Mouse (Mus musculus) left cerebral cortex, adult 8-10 months (tissue): ENCODE measurements around the gene Synj2bp. TPM values are rescaled to one million over a fixed set of nuclear protein-coding genes. Genes with fewer than 3 reads are reported as not detected.
A peak's percentile ranks its signal among the peaks of the same experiment; 100 is the strongest.
"Not testable (repeated sequence)": the region's sequence is repeated elsewhere in the genome, so short reads cannot be mapped to it uniquely, and the experiment has no call there.

Experiments
- DNase-seq, 2 experiments: peaks; one replicate each; pipeline ENCODE4 v3.0.0; 2022; ENCODE audit warnings: low spot score in 2 of 2
- total RNA-seq, 4 experiments: library from RNA; stranded (reverse); gene quantifications; 2 replicates each; pipeline ENCODE4 v1.2.4; 2022

Synj2bp gene
- 10 to 100 TPM; 25.9 to 34.2 (median 32.6) TPM for total RNA-seq

DNA sequence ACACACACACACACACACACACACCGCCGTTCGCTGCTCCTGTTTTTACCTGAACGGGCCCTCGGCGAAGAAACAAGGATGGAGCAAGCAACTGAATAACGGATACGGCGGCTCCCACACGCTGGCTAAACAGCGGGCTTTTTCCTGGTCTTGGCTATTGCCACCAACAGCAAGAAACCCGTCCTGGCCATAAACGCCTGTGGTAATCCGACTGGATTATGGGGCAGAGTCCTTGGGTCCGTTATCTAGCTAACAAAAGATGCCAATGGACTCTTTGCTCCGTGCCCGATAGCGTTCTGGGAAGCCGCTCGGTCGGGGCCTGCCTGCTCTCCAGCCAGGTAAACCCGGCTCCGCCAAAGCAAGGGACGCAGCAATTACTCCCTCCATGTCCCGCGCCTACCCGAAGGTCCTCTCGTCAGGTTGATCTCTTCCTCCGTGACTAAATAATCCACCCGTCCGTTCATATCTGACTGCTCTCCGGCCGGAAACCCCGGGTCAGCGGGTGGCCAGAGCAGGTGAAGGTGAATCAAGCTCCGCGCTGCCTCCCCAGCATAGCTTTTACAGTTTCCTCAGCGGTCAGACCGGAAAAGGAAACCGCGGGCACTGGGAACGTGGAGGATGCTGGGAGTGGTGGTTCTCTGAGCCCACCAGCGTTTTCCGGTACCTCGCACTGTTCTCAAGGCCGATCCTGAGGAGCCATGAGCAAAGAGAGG lies at the start of gene Synj2bp, which contains the start of gene Gm20498:
Synj2bp (minus strand) TSS at position 596 of the 713 bp plus-strand sequence.
Gm20498 (minus strand) TSS at position 590 of the 713 bp plus-strand sequence.
- peak; percentile 79 to 81 for DNase-seq

DNA sequence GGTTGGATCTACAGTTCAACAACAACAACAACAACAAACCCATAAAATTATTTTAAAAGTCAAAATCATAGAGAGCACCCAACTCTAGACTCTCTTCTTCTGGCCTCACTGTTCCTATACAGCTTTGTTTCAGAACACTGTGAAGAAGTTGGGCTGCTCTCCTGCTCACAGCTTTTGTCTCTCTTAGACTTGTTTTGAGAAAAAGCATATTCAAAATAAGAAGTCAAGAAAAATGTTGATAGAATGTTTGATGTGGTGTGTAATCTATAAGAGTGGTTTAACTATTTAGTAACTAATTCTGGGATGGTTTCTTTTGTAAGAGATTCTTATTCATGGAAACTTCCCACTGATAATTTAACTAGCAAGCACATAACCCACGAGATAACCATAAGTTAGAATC lies 35.7 kb upstream of the Synj2bp start, which contains the start of gene Adam21:
Adam21 (minus strand) TSS at position 101 of the 400 bp plus-strand sequence.
- no peak for DNase-seq

DNA sequence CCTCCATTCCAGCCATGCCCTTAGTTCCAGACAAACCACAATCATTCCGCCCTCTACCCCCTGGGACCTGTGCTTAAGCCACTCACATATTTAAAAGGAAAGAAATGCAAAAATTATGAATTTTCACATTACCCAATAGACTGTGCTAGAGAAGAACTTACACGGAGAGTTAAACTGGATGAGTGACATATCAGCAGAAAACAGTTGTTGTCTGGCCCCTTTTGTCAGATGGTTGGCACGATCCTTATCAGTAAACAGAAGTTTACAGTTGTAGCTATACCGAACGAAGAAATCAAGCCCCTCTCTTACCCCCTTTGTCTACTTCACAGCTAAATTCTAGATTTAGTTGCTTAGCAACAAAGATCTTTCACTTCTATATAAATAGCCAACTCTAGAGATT lies 35.2 kb upstream of the Synj2bp start:
- DNase-seq = no peak

DNA sequence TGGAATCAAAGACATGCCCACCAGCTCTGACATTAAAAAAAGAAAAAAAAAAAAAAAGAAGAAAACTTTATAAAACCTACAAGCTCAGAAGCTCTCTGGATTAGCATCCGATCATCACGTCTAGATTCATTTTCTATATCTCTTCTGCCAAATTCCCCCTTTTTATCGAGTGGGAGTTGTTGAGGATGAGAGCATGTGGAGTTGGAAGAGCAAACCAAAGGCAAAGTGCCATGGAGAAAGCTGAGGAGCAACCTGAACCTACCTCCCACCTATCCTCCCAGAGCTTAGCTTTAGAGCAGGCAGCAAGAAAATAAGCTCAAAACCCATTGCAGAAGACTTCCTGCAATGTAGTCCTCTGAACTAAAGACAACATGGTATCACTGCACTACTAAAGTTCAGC lies 31.5 kb upstream of the Synj2bp start:
- no peak for DNase-seq

DNA sequence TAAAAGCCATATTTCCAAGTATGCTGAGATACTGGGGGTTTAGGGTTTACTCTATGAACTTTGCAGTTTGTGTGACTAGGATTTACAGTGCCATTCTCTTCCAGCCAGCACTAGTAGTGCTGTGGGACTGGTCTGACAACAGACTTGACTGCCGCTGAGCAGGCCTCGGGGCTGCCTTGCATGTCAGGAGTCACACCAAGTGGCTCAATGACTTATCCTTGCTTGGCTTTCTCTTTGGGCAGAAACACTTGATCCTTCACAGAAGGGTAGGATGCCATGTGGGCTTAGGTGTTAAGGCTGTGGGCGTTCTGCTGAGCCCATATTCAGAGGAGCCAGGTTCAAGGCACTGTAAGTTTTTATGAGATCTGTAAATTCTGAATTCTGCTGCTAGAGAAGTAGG lies 16.6 kb upstream of the Synj2bp start:
- DNase-seq = no peak

DNA sequence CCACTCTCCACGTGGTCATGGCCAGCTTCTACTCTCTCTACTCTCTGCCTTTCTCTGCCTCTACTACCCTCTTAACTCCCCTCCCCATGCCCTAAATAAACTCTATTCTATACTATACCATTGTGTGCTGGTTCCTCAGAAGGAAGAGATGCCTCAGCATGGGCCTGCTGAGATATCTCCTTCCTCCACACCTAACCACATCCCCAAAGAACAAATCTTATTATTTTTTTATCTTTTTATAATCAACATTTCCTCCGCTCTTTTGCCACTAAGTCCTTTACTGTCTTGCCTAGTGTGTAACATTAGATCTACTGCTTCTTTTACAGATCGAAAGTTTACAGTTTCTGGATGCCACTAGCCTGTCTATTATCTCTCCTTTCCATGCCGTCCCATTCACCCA lies 14.5 kb upstream of the Synj2bp start:
- DNase-seq = no peak

DNA sequence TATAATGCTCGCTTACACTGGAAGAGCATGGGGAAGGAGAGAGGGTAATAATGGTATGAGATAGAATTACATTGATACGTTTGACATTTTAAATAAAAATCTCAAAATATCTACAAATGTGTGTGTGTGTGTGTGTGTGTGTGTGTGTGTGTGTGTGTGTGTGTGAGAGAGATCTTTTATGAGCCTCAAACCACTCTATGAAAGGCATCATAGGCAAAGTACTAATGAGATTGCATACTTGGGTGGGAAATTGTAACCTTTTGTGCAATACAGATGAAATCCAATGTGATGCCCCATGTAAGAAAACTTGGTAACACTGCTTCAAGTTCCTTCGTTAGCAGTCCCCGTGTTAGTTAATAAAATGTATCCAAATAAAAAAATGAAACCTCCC lies 313 bp upstream of the Synj2bp start:
- no peak for DNase-seq

DNA sequence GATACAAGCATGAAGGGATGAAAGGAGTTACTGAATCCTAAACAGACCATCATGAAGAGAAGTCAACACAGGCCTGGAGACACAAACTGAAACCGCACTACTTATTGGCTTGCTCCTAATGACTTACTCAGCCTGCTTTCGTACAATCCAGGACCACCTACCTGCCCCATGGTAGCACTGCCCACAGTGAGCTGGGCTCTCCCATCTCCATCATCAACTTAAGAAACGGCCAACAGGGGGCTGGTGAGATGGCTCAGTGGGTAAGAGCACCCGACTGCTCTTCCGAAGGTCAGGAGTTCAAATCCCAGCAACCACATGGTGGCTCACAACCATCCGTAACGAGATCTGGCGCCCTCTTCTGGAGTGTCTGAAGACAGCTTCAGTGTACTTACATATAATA lies 2.1 kb downstream of the Synj2bp start:
- DNase-seq = not testable (repeated sequence)

DNA sequence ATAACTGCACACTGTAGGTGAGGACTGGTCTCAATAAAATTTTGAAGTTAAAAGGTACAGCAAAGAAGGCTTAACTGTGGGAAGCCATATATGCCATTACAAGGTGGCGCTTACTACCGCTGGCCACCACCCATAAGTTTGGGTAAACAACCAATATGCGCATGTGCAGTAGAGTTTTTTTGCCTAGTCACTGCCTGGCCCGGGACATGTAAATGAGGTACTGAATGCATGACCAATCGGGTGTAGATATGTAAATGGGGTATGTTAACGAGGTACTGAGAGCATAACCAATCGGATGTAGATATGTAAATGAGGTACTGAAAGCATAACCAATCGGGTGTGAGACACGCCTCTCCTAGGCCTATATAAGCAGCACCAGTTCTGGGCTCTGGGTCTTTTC lies 35.8 kb downstream of the Synj2bp start:
- not testable (repeated sequence) for DNase-seq

DNA sequence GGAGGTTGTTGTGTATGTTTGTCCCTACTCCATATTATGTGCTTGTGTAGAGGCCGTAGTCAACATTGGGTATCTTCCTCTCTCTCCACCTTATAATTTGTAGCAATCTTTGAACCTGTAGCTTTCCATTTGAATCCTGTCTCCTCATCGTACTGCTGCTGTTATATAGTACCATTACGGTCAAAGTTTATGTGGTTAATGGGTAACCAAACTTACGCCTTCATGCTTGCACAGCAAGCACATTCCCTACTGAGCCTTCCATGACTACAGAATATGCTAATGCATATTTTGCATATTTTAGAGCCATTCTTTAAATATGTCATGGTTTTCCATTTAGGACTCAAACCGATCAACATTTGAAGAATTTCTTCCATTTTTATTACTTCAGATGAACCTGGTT lies 42.2 kb downstream of the Synj2bp start:
- DNase-seq = no peak

DNA sequence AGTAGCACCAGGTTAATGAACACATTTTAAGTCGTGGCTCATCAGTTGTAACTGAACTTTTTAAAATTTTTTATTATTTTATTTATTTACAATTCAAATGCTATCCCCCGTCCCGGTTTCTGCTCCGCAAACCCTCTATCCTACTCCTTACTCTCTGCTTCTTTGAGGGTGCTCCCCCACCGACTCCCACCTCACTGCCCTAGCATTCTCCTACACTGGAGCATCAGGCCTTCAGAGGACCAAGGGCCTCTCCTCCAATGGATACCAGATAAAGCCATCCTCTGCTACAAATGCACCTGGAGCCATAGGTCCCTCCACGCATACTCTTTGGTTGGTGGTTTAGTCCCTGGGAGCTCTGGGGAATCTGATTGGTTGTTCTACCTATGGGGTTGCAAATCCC lies 47.4 kb downstream of the Synj2bp start:
- DNase-seq = no peak

DNA sequence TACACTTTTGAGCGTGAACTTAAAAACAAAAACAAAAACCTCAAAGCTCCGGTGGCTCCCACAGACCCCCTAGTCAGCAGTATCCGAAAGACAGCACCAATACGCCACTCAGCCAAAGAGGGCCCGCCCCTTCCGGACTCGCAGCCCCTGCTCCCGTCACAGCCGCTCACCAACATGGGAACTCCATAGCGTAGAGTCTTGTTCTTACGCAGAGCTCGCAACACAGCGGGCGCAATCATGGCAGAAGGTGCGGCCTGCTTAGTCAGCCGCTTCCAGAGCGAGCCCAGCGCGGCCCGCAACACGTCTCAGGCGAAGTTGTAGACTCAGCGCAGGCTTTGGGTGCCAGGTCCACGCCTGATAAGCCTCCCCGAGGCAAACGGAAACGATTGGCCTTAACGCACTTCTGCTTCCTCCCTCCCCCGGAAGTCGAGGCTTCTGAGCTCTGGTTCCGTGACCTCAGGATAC lies 48.0 kb downstream of the Synj2bp start, which contains the start of gene Cox16:
Cox16 (minus strand) TSS at position 401 of the 465 bp plus-strand sequence.
- peak; percentile 80 to 83 for DNase-seq

DNA sequence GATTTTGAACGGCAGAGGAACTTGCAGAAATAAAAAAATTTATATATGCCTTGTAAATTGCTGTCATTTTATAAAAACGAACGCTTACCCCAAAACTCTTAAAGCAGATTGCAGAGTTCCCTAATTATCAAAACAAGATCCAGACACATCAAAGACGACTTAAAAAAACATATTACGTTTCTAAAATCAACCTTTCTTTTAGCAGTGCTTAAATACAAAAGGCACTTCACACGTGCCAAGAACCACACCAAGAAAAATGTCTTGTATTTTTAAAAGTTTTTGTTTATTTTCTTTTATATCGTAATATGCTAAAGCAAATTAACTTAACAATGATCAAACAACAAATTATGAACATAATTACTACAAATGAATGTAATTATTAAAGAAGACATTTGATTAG lies 48.5 kb downstream of the Synj2bp start:
- no peak for DNase-seq

DNA sequence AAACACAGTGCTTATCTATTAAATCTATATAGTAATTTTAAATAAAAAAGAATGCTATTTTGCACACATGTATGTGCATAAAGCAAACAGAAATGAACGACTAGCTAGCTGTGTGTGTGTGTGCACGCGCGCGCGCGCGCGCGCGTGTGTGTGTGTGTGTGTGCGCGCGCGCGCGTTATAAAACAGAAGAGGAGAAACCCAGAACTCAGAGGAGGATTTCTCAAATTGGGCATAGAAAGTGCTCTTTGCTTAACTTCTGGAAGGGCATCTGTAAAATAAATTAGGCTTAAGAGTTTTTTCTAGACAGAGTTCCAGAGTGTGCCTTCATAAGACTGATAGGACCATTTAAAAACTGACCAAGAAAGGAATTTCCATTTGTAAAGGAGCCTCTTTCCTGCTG lies 49.1 kb downstream of the Synj2bp start:
- no peak for DNase-seq

DNA sequence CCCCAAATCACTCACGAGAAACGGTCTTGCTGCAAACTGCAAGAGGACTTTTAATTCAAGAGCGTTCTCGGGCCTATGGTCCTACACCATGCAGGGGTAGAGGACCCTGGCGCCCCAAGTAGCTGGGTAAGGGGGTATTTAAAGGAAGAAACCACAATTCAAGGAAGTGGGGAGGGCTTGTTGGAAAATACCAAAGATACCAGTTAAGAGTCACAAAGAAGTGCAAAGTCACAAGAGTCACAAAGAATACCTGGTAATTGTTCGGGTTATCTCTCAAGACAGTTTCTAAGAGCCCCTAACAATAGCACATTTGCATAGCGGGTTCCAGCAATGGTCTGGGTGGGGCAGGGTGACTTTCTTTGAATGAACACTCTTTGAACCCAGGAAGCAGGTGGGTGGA lies 73.7 kb downstream of the Synj2bp start:
- not testable (repeated sequence) for DNase-seq

Other genes starting within 250 kb of the Synj2bp start
- gene Slc8a3, start 199.7 kb downstream of the Synj2bp start, total RNA-seq = 10 to 100 TPM; 27.5 to 29.8 (median 29.1) TPM
- 1 to 10 TPM; 1.7 to 2.7 (median 2.1) TPM for gene Gm4787, start 153.4 kb downstream of the Synj2bp start, total RNA-seq
- gene Adam4, start 111.0 kb downstream of the Synj2bp start, total RNA-seq = 1 to 10 TPM; 2.7 to 3.7 (median 3.0) TPM
- 10 to 100 TPM; 35.2 to 48.7 (median 39.4) TPM for gene Cox16, start 47.8 kb downstream of the Synj2bp start, total RNA-seq
- 10 to 100 TPM; 40.6 to 45.2 (median 42.0) TPM for gene Gm20498, start within 50 bp of the Synj2bp start, total RNA-seq
- under 1 TPM; 0.16 to 0.72 (median 0.57) TPM for gene Adam21, start 35.6 kb upstream of the Synj2bp start, total RNA-seq
- 10 to 100 TPM; 27.2 to 30.8 (median 30.3) TPM for gene Med6, start 62.1 kb upstream of the Synj2bp start, total RNA-seq
- 10 to 100 TPM; 45.1 to 53.9 (median 51.0) TPM for gene Ttc9, start 98.3 kb upstream of the Synj2bp start, total RNA-seq
- gene Map3k9, start 248.3 kb upstream of the Synj2bp start, total RNA-seq = 10 to 100 TPM; 52.5 to 60.7 (median 55.2) TPM